Mouse (Mus musculus) erythroblast, embryonic 14.5 days (primary cell): ENCODE measurements around the gene Bend4.

Source experiments
- GATA1 ChIP-seq: IDR thresholded peaks from 2 replicates; pipeline ENCODE4 v1.6.1; 2012; ENCODE audit warnings: low read length, inconsistent platforms, mixed read lengths
- TAL1 ChIP-seq: IDR thresholded peaks from 3 replicates; pipeline ENCODE4 v1.6.1; 2012; ENCODE audit warnings: low read length, inconsistent platforms, mixed read lengths

DNA sequence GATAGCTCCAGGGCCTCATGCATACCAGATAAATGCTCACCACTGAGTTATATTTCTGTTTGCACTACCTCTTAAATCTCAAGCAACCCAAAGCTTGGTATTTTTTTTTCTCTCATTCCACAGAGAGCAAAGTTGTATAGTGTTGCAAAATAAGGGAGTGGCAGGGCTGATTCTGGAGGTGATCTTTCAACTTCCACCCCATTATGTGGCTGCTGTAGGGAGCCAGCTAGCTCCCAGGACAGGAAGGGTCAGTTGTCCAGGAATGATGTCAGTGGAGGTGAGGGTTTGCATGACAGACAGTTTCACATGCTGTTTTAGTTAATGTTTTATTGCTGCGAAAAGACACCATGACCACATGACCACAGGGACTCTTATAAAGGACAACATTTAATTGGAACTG lies 26.2 kb upstream of the Bend4 start:
- TF ChIP-seq GATA1: no peak
- TF ChIP-seq TAL1: no peak
